Mouse (Mus musculus): Measurements from ENCODE around the gene Cap2. TPM values are rescaled to one million over a fixed set of nuclear protein-coding genes. Genes with fewer than 3 reads are reported as not detected.

Cap2 gene
- total RNA-seq, 4 experiments from 2014 or later = 175 to 218 (median 200) TPM

GRCm38 (mm10) chr13:46554736-46555135 lies 53.1 kb downstream of the Cap2 start:
- no peak for DNase-seq (ENCODE audit: low spot score in 2 of 2)

- DNase-seq (ENCODE audit: low spot score in 2 of 2) = no peak
Measured at GRCm38 (mm10) chr13:46565913-46566312, 64.3 kb downstream of the Cap2 start.

DNA sequence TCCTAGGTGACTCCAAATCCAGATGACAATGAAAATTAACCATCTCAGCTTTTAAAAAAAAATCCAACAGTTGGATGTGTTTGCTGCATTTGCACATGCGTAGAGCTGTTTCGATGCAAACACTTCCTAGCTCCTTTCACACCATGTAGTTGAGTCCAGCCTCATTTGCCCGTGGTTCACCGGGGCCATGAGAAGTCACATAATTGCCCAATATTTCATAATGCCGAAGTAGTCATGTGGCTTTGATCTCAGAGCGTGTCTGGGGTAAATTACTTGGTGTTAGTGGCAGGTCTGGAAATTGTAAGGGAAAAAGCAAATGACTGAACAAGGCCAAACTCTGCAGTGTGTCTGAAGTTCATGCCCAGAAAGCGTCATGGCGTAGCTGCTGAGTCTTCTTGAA lies 67.8 kb downstream of the Cap2 start:
- no peak for DNase-seq (ENCODE audit: low spot score in 2 of 2)

- peak; percentile 58 to 70 for DNase-seq (ENCODE audit: low spot score in 2 of 2)
Measured at GRCm38 (mm10) chr13:46571141-46571592, 69.5 kb downstream of the Cap2 start.

DNA sequence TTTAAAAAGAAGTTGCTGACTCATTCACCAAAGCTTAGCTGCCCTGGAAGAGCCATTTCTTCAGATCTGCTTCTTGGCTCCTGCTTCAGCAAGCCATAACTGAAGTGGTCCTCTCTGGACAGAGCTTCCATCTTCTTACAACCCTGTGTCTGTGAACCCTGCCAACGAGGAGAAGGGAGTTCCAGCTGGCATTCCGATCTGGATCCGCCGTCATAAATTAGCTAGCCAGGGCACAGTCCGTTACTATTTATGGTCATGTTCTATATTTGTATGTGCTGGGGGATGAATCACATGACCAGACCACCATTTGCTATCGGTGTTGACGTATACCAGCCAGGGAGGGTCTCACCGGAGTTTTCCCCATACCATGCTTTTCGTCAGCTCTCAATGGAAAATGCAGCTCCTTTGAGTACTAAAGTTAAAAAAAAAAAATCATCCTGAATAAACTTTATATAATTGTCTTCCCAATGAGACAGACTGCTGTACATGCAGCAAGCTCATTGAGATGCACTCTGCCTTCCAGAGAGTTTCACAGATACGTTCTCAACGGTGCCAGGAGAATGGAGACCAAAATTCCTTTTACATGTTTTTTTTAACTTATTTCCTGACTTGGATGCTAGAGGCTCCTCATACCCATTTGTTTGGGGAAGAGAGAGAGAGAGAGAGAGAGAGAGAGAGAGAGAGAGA lies 70.5 kb downstream of the Cap2 start:
- peak; percentile 35 to 52 for DNase-seq (ENCODE audit: low spot score in 2 of 2)

- DNase-seq (ENCODE audit: low spot score in 2 of 2) = no peak
Measured at GRCm38 (mm10) chr13:46572648-46573163, 71.1 kb downstream of the Cap2 start.

GRCm38 (mm10) chr13:46574201-46574600 lies 72.6 kb downstream of the Cap2 start:
- no peak for DNase-seq (ENCODE audit: low spot score in 2 of 2)

DNA sequence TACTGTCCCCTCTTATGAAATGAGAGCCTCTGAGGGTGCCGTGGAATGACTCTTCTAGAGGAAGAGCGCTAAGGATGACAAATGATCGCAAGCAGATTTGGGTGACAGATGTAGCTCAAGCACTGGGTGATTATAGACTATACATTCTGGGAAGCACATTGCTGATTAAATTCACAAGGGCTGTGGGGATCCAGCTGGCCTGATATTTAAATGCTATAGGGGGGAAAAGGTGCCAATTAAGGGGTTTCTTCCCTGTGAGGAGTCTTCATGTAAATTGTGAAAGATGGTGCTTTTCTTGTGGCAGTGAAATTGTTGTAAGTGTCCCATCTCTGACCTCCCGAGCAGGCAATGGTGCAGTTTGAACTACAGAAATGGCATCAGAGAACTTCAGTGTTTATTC lies 73.1 kb downstream of the Cap2 start:
- DNase-seq (ENCODE audit: low spot score in 2 of 2) = no peak

- peak in 1 of 2 experiments; percentile 22 for DNase-seq (ENCODE audit: low spot score in 2 of 2)
Measured at GRCm38 (mm10) chr13:46584860-46585259, 83.2 kb downstream of the Cap2 start.

DNA sequence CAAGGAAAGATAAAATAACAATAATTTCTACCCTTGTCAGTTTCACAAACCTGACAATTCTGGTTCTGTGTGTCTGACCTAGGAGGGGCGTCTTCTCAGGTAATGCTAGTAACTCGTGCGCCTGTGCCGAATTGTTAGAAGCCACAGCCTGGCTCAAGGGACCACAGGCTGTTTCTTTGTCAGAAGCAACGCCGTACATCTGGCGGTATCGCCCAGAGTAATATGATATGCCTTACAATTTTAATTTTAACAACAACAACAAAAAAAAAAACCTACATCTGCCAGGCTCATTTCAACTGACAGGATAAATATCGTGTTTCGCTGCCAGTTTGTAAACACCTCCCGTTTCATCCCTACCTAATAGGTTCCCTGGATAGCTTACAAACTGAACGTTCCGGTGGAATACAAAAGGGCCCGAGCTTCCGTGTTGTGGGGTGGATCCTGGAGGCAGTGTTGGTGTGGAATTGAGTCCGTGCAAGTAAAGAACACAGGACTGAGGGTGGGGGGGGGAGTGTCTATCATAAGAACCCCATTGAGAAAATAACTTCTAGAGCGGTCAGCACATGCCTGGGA lies 86.2 kb downstream of the Cap2 start:
- DNase-seq (ENCODE audit: low spot score in 2 of 2) = no peak

GRCm38 (mm10) chr13:46588606-46589005 lies 87.0 kb downstream of the Cap2 start:
- DNase-seq (ENCODE audit: low spot score in 2 of 2) = no peak

- DNase-seq (ENCODE audit: low spot score in 2 of 2) = no peak
Measured at GRCm38 (mm10) chr13:46590885-46591284, 89.2 kb downstream of the Cap2 start.

GRCm38 (mm10) chr13:46600694-46601093 lies 99.0 kb downstream of the Cap2 start:
- no peak for DNase-seq (ENCODE audit: low spot score in 2 of 2)

DNA sequence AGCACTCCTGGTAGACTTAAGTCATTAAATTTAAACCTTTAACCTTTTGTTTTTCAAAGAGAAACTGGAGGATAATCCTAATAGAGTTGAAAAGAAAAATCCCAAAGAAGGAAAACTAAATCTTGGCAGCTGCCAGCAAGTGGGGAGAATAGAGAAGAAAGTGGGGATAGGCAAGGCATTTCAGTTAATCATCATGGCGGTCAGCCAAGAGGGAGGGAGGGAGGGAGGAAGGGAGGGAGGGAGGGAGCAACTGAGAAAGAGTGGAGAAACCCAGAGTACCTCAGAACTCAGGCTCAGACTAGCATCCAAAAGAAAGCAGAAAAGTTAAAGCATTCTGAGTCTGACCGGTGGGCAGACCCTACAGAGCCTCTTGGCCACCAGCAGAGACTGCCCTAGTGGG lies 99.7 kb downstream of the Cap2 start:
- no peak for DNase-seq (ENCODE audit: low spot score in 2 of 2)

DNA sequence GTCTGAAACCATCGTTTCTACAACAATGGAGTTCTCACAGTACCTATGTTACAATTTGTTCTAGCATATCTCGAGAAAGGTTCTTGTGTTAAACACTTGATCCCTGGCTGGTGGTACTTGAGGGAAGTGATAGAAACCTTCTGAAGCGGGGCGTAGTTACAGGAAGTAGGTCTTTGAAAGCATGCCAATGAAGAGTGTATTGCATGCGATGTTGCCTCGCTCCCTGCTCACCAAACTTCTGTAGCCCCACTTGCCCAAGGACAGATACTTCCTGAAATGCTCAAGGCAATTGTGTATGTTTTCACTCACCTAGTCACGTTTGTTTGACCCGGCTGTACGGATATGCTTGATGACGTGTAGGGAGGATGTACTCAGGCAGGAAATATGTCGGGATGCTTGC lies 101.0 kb downstream of the Cap2 start:
- no peak for DNase-seq (ENCODE audit: low spot score in 2 of 2)

DNA sequence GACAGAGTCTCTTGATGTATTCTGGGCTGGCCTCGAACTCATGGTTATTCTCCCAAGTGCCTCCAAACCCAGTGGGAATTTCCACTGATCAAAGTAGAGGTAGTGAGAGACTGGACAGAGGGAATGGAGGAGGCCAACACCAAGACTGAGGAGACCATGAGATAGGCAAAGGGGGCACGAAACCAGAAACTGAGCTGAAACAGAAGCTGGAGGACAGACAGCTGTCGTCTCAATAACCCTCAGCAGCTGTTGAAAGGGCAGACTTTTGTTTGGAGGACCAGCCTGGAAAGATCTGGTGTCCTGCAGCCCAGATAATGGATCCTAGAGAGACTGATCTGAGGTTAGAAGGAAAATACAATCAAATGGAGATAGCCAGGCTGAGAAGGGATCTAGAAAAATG lies 109.4 kb downstream of the Cap2 start:
- DNase-seq (ENCODE audit: low spot score in 2 of 2) = no peak

GRCm38 (mm10) chr13:46613694-46614272 lies 112.1 kb downstream of the Cap2 start:
- DNase-seq (ENCODE audit: low spot score in 2 of 2) = no peak

DNA sequence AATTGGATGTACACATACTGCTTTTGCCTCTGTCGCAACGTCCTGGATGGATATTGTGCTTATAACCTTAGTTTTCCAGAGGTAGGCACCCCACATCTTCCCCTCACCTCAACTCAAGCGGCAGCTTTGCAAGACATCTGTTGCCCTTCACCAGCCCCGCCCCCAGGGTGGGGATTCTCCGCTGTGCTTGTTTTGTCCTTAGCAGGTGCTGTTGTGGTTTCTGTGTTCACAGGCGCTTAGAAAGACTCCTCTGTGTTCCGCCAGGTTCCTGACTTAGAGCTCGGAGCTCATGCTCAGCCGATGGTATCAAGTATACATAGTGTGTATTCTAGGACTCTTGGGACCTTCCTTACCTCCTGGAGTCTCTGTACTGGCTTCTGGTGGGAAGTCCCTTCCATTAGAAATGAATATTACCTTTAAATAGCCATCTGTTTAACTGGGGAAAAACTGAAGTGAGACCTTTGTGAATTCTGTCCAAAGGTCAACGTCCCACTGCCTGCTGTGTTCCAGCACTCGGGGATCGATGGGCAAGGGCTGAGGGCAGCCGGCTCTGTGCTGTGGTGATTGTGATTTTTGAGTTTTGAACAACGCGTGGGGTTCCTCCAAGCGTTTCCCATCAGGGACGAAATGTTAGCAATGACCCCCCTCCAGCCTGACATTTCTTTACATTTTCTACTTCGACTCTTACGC lies 115.2 kb downstream of the Cap2 start:
- no peak for DNase-seq (ENCODE audit: low spot score in 2 of 2)

GRCm38 (mm10) chr13:46619633-46620032 lies 118.0 kb downstream of the Cap2 start:
- DNase-seq (ENCODE audit: low spot score in 2 of 2) = no peak

DNA sequence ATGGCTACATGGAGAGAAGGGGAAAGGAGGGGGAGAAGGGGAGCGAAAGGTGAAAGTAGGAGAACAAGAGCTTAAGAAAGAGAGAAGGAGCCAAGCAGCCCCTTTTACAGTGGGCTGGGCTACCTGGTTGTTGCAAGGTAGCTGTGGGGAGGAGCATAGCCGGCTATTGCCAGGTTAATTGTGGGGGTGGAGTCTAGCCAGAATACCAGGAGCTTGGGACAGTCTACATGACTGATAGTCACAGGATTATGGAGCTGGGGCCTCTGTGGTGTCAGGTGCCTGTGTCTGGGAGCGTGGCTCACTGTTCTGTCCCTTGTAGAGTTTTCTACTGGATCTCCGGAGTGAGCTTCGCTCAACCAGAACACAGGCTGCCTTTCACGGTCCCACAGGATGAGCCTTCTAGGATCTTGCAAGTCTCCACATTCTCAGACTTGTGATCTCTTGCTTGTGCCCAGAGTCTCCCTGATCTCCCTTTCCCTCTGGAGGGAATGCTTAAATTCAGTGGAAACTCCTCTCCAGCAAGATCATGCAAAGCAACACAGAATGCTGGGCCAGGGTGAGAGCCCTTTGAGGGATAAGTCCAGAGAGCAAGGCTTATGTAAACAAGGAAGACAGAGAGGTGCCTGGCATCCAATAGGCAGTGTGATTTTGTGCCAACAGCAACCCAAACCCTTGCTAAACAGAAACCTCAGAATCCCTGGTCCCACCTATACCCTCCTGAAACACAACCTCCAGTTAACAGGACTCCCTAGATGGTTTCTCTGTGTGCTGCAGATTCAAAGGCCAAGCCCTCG lies 119.5 kb downstream of the Cap2 start:
- DNase-seq (ENCODE audit: low spot score in 2 of 2) = no peak

DNA sequence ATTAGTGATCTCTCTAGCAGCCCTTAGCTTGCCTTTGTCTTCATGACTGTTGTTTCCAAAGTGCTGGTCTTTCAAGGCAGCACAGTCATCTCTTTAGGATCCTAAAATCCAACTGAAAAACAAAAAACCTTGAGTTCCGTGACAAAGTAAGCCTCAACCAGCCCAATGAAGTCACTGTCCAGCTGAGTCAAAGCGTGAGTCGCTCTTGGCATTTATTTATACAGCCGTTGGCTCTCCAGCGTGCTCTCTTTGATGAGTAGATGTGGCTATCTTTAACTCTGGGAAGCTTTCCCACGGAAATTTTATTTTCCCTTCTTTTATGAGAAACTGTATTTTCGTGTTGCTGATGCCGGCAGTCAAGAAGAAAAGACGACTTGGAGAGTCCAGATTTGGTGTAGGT lies 125.0 kb downstream of the Cap2 start:
- DNase-seq (ENCODE audit: low spot score in 2 of 2) = no peak
